Mouse (Mus musculus) CH12.LX (cell line): Measurements from ENCODE around the gene Rapgef4. TPM values are rescaled to one million over a fixed set of nuclear protein-coding genes. Genes with fewer than 3 reads are reported as not detected.
A peak's percentile ranks its signal among the peaks of the same experiment; 100 is the strongest.

Experiments used
- DNase-seq: peaks from one replicate; pipeline ENCODE4 v3.0.0-alpha.2; 2013; ENCODE audit errors: extremely low read depth
- H3K27ac ChIP-seq: 2 replicates; pipeline ENCODE4 v1.5.1; 2012; ENCODE audit warnings: low read depth, mild to moderate bottlenecking, control low read depth, moderate library complexity; ENCODE audit not compliant: insufficient read depth
- H3K27me3 ChIP-seq: replicated peaks from 2 replicates; pipeline ENCODE3; 2012; ENCODE audit warnings: inconsistent platforms
- H3K36me3 ChIP-seq, 2 experiments: replicated peaks in 1 of 2; 2 replicates each; pipeline versions ENCODE3 to v1.6.1; 2012; ENCODE audit warnings: inconsistent platforms in 1 of 2, low read length in 1 of 2, mild to moderate bottlenecking in 1 of 2, mixed read lengths in 1 of 2, moderate library complexity in 1 of 2; ENCODE audit not compliant: control insufficient read depth in 1 of 2, insufficient read depth in 1 of 2
- H3K4me1 ChIP-seq, 2 experiments: 2 replicates each; pipeline ENCODE4 v1.6.1; 2012; ENCODE audit warnings: inconsistent platforms in 1 of 2, moderate library complexity in 1 of 2; ENCODE audit not compliant: insufficient read depth in 2 of 2, control insufficient read depth in 1 of 2
- H3K4me2 ChIP-seq: 2 replicates; pipeline ENCODE4 v1.6.1; 2012; ENCODE audit warnings: low read depth, mild to moderate bottlenecking, control low read depth; ENCODE audit not compliant: poor library complexity, insufficient read depth, severe bottlenecking
- H3K4me3 ChIP-seq, 3 experiments: fragments of 150-350 bp in 1 of 3; sonication (generic) in 1 of 3; replicated peaks in 1 of 3; 2 replicates each; pipeline versions ENCODE3 to v1.5.1; 2011 to 2012; ENCODE audit warnings: low read depth in 2 of 3, low read length in 2 of 3, mild to moderate bottlenecking in 2 of 3, moderate library complexity in 2 of 3, control low read depth in 1 of 3, improper control_type of control experiment in 1 of 3, inconsistent platforms in 1 of 3, mixed read lengths in 1 of 3; ENCODE audit not compliant: poor library complexity in 1 of 3
- H3K79me2 ChIP-seq: replicated peaks from 2 replicates; pipeline ENCODE4 v1.6.1; 2012; ENCODE audit warnings: mild to moderate bottlenecking, moderate library complexity; ENCODE audit not compliant: control insufficient read depth, poor library complexity, insufficient read depth, severe bottlenecking; ENCODE audit errors: extremely low read depth
- H3K9ac ChIP-seq: 2 replicates; pipeline ENCODE4 v1.6.1; 2012; ENCODE audit warnings: low read depth, mild to moderate bottlenecking, control low read depth, moderate library complexity; ENCODE audit not compliant: insufficient read depth
- H3K9me3 ChIP-seq: replicated peaks from 2 replicates; pipeline ENCODE3; 2012; ENCODE audit warnings: low read length, inconsistent platforms, mixed read lengths
- CTCF ChIP-seq, 2 experiments: IDR thresholded peaks in 1 of 2; conservative IDR thresholded peaks in 1 of 2; 2 replicates each; pipeline ENCODE4 v1.5.1; 2011 to 2012; ENCODE audit warnings: low read depth in 2 of 2, low read length in 2 of 2, improper control_type of control experiment in 1 of 2, inconsistent platforms in 1 of 2, mild to moderate bottlenecking in 1 of 2, moderate library complexity in 1 of 2
- E2F4 ChIP-seq: IDR thresholded peaks from 2 replicates; pipeline ENCODE4 v1.6.1; 2011; ENCODE audit warnings: low read depth, low read length, improper control_type of control experiment; ENCODE audit not compliant: insufficient replicate concordance
- IRF4 ChIP-seq: IDR thresholded peaks from 2 replicates; pipeline ENCODE4 v1.6.1; 2014; ENCODE audit warnings: low read depth, mild to moderate bottlenecking, inconsistent platforms, low read length, improper control_type of control experiment
- JUN ChIP-seq: IDR thresholded peaks from 2 replicates; pipeline ENCODE4 v1.6.1; 2011; ENCODE audit warnings: low read depth, mild to moderate bottlenecking, low read length, improper control_type of control experiment, moderate library complexity; ENCODE audit not compliant: insufficient read depth
- KAT2A ChIP-seq: IDR thresholded peaks from 2 replicates; pipeline ENCODE4 v1.6.1; 2012; ENCODE audit warnings: low read length, improper control_type of control experiment, inconsistent platforms; ENCODE audit not compliant: insufficient replicate concordance
- MAFK ChIP-seq: IDR thresholded peaks from 2 replicates; pipeline ENCODE4 v1.6.1; 2011; ENCODE audit warnings: low read length, improper control_type of control experiment; ENCODE audit not compliant: insufficient replicate concordance
- MAZ ChIP-seq: IDR thresholded peaks from 2 replicates; pipeline ENCODE4 v1.6.1; 2012; ENCODE audit warnings: low read depth, mild to moderate bottlenecking, inconsistent platforms, low read length, improper control_type of control experiment, moderate library complexity
- MEF2A ChIP-seq: IDR thresholded peaks from 2 replicates; pipeline ENCODE4 v1.6.1; 2014; ENCODE audit warnings: low read depth, mild to moderate bottlenecking, inconsistent platforms, low read length, improper control_type of control experiment, borderline replicate concordance
- NRF1 ChIP-seq: IDR thresholded peaks from 2 replicates; pipeline ENCODE4 v1.6.1; 2014; ENCODE audit warnings: low read depth, mild to moderate bottlenecking, inconsistent platforms, low read length, improper control_type of control experiment, moderate library complexity
- POLR2A ChIP-seq: IDR thresholded peaks from 2 replicates; pipeline ENCODE4 v1.6.1; 2011; ENCODE audit warnings: low read depth, mild to moderate bottlenecking, improper control_type of control experiment, low read length
- RAD21 ChIP-seq: IDR thresholded peaks from 2 replicates; pipeline ENCODE4 v1.6.1; 2011; ENCODE audit warnings: low read depth, mild to moderate bottlenecking, low read length, improper control_type of control experiment, moderate library complexity
- SMC3 ChIP-seq: IDR thresholded peaks from 2 replicates; pipeline ENCODE4 v1.6.1; 2011; ENCODE audit warnings: low read depth, low read length, improper control_type of control experiment
- TCF12 ChIP-seq: IDR thresholded peaks from 2 replicates; pipeline ENCODE4 v1.6.1; 2014; ENCODE audit warnings: low read depth, mild to moderate bottlenecking, inconsistent platforms, low read length, improper control_type of control experiment
- ZC3H11A ChIP-seq: IDR thresholded peaks from 2 replicates; pipeline ENCODE4 v1.6.1; 2012; ENCODE audit warnings: low read depth, mild to moderate bottlenecking, inconsistent platforms, low read length, improper control_type of control experiment
- ZNF384 ChIP-seq: IDR thresholded peaks from 2 replicates; pipeline ENCODE4 v1.6.1; 2012; ENCODE audit warnings: low read depth, low read length, improper control_type of control experiment, inconsistent platforms
- dilution Hi-C: fragments of 300-500 bp; cut with MboI; formaldehyde crosslinking; loops from 2 replicates; pipeline ENCODE4 v1.14.3; 2020; ENCODE audit warnings: low sequenced_read_pairs; ENCODE audit not compliant: extremely low pct_unique_long_range_greater_than_20kb, extremely low pct_ligation_motif_present
- in situ Hi-C: fragments of 300-500 bp; cut with MboI; formaldehyde crosslinking; loops from 3 replicates; pipeline ENCODE4 v1.14.3; 2019; ENCODE audit warnings: low sequenced_read_pairs, low pct_ligation_motif_present, low pct_unique_long_range_greater_than_20kb, mixed read lengths
- polyA plus RNA-seq: library from polyadenylated mRNA; unstranded; fragments of >175 nt; gene quantifications from 2 replicates; pipeline ENCODE4 v1.2.1, GENCODE M21; 2012; ENCODE audit warnings: low read depth; ENCODE audit not compliant: insufficient read length
- total RNA-seq, 2 experiments: library from RNA; depleted of rRNA; stranded (reverse); fragments of 300-350 nt in 1 of 2; fragments of >200 nt in 1 of 2; gene quantifications; 2 replicates each; pipeline ENCODE4 v1.2.3; 2012 to 2014

Gene Rapgef4
- total and polyA plus RNA-seq, 3 experiments = 0.12 to 0.13 TPM; not detected in 1

GRCm38 (mm10) chr2:72096345-72096744 is 115.3 kb downstream of the Rapgef4 start:
- Histone ChIP-seq H3K4me1 (peaks cover 0 to 5% of the 10 kb centered on the region in 2 experiments; a peak in 2 of 4 replicates), H3K36me3 (no peaks in the 10 kb centered on the region), H3K79me2 (no peaks in the 10 kb centered on the region), H3K9me3 (no peaks in the 10 kb centered on the region), H3K4me3 (no peak overlapping the region), H3K27ac (no peak overlapping the region), H3K4me2 (peak overlapping the region; percentile 49; the same call in 1 of the 2 replicates), H3K9ac (no peak overlapping the region), H3K27me3 (no peaks in the 10 kb centered on the region)
- dilution Hi-C loops = no loop called here
- 0 out of 2 replicates have a peak, but pooled peaks have one; percentile 21 for TF ChIP-seq IRF4
- no peak for TF ChIP-seq NRF1
- TF ChIP-seq POLR2A = no peak
- no peak for TF ChIP-seq JUN
- peak; percentile 96 for TF ChIP-seq SMC3
- peak; percentile 75 to 91 for TF ChIP-seq CTCF (conservative IDR thresholded peaks at IDR 0.05 in 1 of 2, IDR thresholded peaks at IDR 0.05 in 1 of 2; ENCODE audit: low read depth in 2 of 2, low read length in 2 of 2)
- no peak for TF ChIP-seq E2F4
- no peak for TF ChIP-seq MAZ
- peak; percentile 65 for TF ChIP-seq ZC3H11A
- peak; percentile 87 for TF ChIP-seq RAD21
- in situ Hi-C loops = loop anchor here (10.0 kb wide), 1 partner anchor 48 kb away; no protein-coding TSS in a partner anchor
- peak; percentile 83 for DNase-seq

- dilution Hi-C loops = no loop called here
- H3K27me3 ChIP-seq = no peaks in the 10 kb centered on the region
- TF ChIP-seq MAFK (no peak), MEF2A (no peak), ZNF384 (no peak), TCF12 (no peak), MAZ (no peak), KAT2A (no peak)
- in situ Hi-C loops = loop anchor here (10.0 kb wide), 1 partner anchor 46 kb away; no protein-coding TSS in a partner anchor
- H3K9me3 ChIP-seq = no peaks in the 10 kb centered on the region
- H3K36me3 ChIP-seq = no peaks in the 10 kb centered on the region
- no peak overlapping the region for H3K4me3 ChIP-seq
- no peak overlapping the region for H3K4me2 ChIP-seq
- H3K9ac ChIP-seq = no peak overlapping the region
- no peak overlapping the region for H3K27ac ChIP-seq
- H3K79me2 ChIP-seq = no peaks in the 10 kb centered on the region
- peaks cover 0 to 5% of the 10 kb centered on the region in 2 experiments; a peak in 2 of 4 replicates for H3K4me1 ChIP-seq
- DNase-seq = no peak
Observed at GRCm38 (mm10) chr2:72098366-72098765, 117.3 kb downstream of the Rapgef4 start.
